Comparison of ENCODE assay signal across 20 mouse cellular contexts in genomic region chr6:72196660-72197059, GRCm38 (mm10). TPM values are rescaled to one million over a fixed set of nuclear protein-coding genes. Genes with fewer than 3 reads are reported as not detected.
"Had no signal": no experiment of that assay in that cellular context is flagged by ENCODE, and none has a peak within 500 bp of the region (broad histone marks: within the 10 kb centered on the region; RNA-seq: fewer than 3 reads in every experiment).

No protein-coding gene starts in this region.

- H3K9ac ChIP-seq: liver, embryonic 14.5 days; liver, postnatal 0 days; lung, embryonic 14.5 days; midbrain, embryonic 12.5 days; midbrain, embryonic 15.5 days; neural tube, embryonic 12.5 days; stomach, embryonic 15.5 days had no signal

- H3K36me3 ChIP-seq: midbrain, embryonic 12.5 days; midbrain, embryonic 15.5 days; neural tube, embryonic 12.5 days; stomach, embryonic 15.5 days had no signal

- DNase-seq: kidney, adult 9 months; kidney, postnatal 14 days; kidney, postnatal 4 days; liver, postnatal 0 days; lung, embryonic 14.5 days; retina, postnatal 1 day; right cerebral cortex, postnatal 25 days; spleen, adult 18-20 months; thymus, adult 2 months; thymus, postnatal 14 days; thymus, postnatal 4 days had no signal

- H3K27ac ChIP-seq: liver, embryonic 14.5 days; macrophage; midbrain, embryonic 12.5 days; midbrain, embryonic 15.5 days; neural tube, embryonic 12.5 days had no signal

- H3K27me3 ChIP-seq: midbrain, embryonic 15.5 days had no signal

- ATAC-seq: liver, postnatal 0 days; lung, postnatal 0 days; midbrain, embryonic 15.5 days had no signal

- H3K4me2 ChIP-seq: liver, embryonic 11.5 days; lung, embryonic 14.5 days; midbrain, embryonic 12.5 days; midbrain, embryonic 15.5 days; neural tube, embryonic 12.5 days; stomach, embryonic 15.5 days had no signal

- H3K9me3 ChIP-seq: midbrain, embryonic 12.5 days; midbrain, embryonic 15.5 days; neural tube, embryonic 12.5 days; stomach, embryonic 15.5 days had no signal

- H3K4me3 ChIP-seq: midbrain, embryonic 12.5 days; midbrain, embryonic 15.5 days; neural tube, embryonic 12.5 days; stomach, embryonic 15.5 days had no signal

RNA-seq across cellular contexts. Expression of gene Atoh8, which starts 38.7 kb away (rescaled TPM):
- total RNA-seq: neutrophil, adult 5-6 weeks had no signal
- polyA plus RNA-seq: macrophage had no signal
